Mouse (Mus musculus): Measurements from ENCODE around the gene Ajm1. TPM values are rescaled to one million over a fixed set of nuclear protein-coding genes. Genes with fewer than 3 reads are reported as not detected.
"Not testable (repeated sequence)": the region's sequence is repeated elsewhere in the genome, so short reads cannot be mapped to it uniquely, and the experiment has no call there.

Gene Ajm1
- total RNA-seq, 1 experiment from 2014 or later: 0.40 TPM

DNA sequence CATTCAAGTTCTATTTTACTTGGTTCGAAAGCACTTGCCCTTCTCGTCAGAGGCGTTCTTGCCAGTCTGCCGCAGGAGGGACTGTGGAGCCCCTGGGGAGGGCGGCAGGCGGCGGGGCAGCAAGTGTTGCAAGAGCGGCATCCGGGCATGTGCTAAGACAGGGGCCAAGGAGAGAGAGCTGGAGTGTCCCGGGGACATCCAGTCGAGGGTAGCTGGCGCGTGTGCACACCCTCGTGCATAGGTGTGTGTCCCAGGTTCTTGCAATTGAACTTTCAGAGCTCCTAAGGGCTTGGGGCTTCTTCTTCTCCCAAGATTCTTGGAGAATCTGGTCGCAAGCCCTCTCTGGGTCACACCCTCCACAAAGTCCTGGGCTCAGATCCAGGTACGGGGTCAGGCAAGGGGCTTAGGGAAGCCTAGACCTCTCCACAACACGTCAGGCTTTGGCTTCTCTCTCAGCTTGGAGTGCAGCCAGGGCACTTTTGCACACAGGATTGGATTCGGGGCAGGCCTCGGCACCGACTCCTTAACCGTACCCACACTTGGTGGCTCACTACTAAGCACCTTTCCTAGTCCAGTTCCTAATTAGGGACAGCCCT, 6.0 kb downstream of the Ajm1 start:
- ATAC-seq (replicated peaks in 1 of 2; ENCODE audit: insufficient read depth in 1 of 2, low FRiP score in 2 of 2, low TSS enrichment in 1 of 2, low read depth in 1 of 2, poor library complexity in 2 of 2, severe bottlenecking in 2 of 2): no peak

DNA sequence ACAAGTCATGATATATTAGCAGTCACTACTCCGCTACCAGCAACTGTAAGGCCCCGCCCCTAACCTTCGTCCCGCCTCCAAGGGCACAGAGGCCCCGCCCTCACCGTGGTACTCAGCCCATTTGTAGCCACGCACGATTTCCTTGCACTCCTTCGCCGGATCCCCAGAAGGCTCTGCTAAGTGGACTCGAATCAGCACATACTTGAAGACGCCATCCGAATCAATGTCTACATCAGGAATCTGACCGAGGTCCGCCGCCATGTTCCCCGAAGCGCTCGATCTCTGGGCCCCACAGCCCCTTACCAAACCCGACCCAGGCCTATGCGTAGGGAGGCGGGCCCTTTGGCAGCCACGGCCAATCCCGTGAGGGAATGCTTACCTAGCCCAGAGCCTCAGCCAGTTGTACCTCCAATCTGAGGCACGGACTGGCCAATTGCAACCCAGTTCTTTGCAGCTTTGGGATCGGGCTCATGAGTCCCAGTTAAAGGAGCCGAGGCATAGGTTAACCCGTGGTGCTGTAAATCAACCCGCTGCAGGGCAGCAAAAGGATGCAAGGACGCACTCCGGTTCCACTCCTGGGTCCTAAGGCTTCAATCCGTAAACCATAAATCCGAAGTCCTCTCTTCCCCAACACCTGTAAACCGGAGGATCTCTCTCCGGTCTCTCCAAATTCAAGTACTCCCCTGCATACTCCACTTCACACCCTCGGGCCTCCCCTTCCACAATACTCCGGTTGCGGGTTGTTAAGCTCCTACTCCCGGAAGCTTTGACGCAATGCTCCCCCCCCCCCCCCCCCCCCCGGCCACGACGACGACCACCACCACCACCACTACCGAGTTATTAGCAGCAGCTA, 6.8 kb downstream of the Ajm1 start, which contains the start of the genes Mamdc4 and Phpt1:
TSS of gene Mamdc4 (minus strand) at position 267 of the 853 bp plus-strand sequence.
TSS of gene Phpt1 (minus strand) at position 646 of the 853 bp plus-strand sequence.
- peak; percentile 91 to 96 for ATAC-seq (replicated peaks in 1 of 2; ENCODE audit: insufficient read depth in 1 of 2, low FRiP score in 2 of 2, low TSS enrichment in 1 of 2, low read depth in 1 of 2, poor library complexity in 2 of 2, severe bottlenecking in 2 of 2)

DNA sequence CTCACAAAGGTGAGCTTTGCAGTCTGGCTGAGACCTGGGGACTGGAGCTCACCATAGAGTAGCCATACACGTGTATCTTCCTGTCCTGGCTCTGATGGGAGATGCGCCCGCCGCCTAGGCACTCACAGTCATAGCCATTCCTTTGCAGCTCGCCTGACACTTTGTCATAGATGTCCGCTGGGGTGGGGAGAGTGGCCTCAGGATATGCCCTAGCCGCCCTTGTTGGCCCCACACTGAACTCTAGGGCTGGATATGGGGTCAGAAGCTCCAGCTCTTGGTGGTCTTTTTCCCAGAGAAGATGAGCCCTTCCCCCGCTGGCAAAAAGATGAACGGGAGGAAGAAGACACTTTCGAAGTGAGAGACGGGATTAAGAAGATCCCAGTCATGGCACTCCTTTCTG, 7.4 kb downstream of the Ajm1 start:
- ATAC-seq (replicated peaks in 1 of 2; ENCODE audit: insufficient read depth in 1 of 2, low FRiP score in 2 of 2, low TSS enrichment in 1 of 2, low read depth in 1 of 2, poor library complexity in 2 of 2, severe bottlenecking in 2 of 2): no peak

DNA sequence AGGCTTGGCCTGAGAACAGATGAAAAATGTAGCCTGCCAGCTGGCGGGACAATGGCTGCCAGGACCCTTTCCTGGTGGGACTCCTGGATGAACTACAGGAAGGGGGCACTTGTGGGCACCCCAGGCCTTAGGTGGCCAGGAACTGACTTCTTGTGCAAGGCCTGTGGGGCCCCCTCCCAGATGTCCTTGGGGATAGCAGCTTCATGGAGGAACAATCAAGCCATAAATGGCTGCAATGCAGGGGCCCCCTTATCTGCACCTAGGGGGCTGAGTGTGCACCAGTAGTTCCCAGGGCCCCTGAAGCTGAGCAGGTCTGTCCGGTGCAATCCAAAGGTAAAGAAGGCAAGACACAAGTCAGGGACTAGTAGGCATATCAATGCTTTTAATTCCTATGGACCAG, 8.5 kb downstream of the Ajm1 start:
- ATAC-seq (replicated peaks in 1 of 2; ENCODE audit: insufficient read depth in 1 of 2, low FRiP score in 2 of 2, low TSS enrichment in 1 of 2, low read depth in 1 of 2, poor library complexity in 2 of 2, severe bottlenecking in 2 of 2): no peak

GRCm38 (mm10) chr2:25571221-25571620, 10.3 kb downstream of the Ajm1 start:
- no peak for ATAC-seq (replicated peaks in 1 of 2; ENCODE audit: insufficient read depth in 1 of 2, low FRiP score in 2 of 2, low TSS enrichment in 1 of 2, low read depth in 1 of 2, poor library complexity in 2 of 2, severe bottlenecking in 2 of 2)

GRCm38 (mm10) chr2:25569323-25569722, 12.2 kb downstream of the Ajm1 start:
- no peak for ATAC-seq (replicated peaks in 1 of 2; ENCODE audit: insufficient read depth in 1 of 2, low FRiP score in 2 of 2, low TSS enrichment in 1 of 2, low read depth in 1 of 2, poor library complexity in 2 of 2, severe bottlenecking in 2 of 2)

DNA sequence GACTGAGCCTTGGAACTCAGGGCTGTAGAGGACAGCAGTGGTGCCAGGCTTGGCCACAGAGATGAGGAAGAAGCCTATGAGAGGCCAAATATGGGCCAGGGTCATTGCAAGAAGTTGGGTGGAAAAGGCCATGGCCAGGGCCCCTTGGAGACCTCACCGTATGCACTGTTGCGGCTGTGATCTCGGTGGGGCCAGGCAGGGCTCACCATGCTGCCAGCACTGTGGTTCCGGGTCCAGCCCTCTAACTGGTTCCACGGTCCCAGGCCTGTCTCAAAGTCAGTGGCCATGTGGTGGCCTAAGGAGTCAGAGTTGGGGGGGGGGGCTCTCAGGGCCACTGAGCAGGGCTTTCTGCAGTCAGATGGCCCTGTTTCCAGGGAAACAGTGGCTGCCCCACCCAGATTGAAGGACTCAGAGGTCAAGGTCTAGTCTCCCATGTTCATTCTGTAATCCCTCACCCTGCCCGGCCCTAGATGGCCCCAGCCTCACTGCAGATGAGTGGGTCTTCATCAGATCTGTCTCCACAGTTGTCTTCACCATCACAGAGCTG, 13.0 kb downstream of the Ajm1 start:
- ATAC-seq (replicated peaks in 1 of 2; ENCODE audit: insufficient read depth in 1 of 2, low FRiP score in 2 of 2, low TSS enrichment in 1 of 2, low read depth in 1 of 2, poor library complexity in 2 of 2, severe bottlenecking in 2 of 2): no peak

- ATAC-seq (replicated peaks in 1 of 2; ENCODE audit: insufficient read depth in 1 of 2, low FRiP score in 2 of 2, low TSS enrichment in 1 of 2, low read depth in 1 of 2, poor library complexity in 2 of 2, severe bottlenecking in 2 of 2): no peak
These were observed 15.0 kb downstream of the Ajm1 start for GRCm38 (mm10) chr2:25566558-25566957.

DNA sequence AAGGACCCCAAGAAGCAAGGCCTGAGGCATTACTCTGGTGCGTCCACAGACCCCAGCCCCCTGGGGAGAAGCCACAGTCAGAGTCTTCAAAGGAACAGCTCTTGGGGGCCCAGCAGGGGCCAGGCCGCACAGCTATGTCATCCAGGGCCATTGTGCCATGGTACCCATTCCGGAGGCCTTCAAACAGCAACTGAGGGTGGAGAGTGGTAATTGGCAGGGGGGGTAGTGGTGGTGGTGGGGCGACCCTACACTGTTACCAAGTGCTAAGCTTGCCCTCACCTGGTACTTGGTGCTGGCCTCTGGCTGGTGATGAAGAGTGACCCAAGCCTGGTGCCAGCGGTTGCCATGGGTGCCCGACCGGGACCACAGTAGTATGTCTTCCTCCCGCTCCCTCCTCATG, 15.8 kb downstream of the Ajm1 start:
- ATAC-seq (replicated peaks in 1 of 2; ENCODE audit: insufficient read depth in 1 of 2, low FRiP score in 2 of 2, low TSS enrichment in 1 of 2, low read depth in 1 of 2, poor library complexity in 2 of 2, severe bottlenecking in 2 of 2): no peak

DNA sequence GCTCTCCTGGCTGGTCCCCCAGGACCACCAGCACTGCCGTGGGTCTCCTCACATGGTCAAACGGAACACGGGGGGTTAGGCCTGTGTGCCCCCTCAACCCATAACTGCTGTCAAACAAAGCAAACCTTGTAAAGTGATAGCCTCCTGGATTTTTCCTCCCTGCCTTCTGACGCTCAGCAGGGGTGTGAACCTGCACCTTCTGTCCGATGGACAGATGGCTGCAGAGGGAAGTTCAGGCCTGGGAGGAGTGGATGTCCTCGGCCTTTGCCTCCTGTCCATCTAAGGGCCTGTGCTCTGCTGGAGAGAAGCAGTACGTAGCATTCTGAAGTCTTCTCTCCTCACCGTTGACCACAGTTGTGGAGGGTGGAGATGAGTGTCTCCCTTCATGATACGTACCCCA, 19.6 kb downstream of the Ajm1 start:
- ATAC-seq (replicated peaks in 1 of 2; ENCODE audit: insufficient read depth in 1 of 2, low FRiP score in 2 of 2, low TSS enrichment in 1 of 2, low read depth in 1 of 2, poor library complexity in 2 of 2, severe bottlenecking in 2 of 2): no peak

DNA sequence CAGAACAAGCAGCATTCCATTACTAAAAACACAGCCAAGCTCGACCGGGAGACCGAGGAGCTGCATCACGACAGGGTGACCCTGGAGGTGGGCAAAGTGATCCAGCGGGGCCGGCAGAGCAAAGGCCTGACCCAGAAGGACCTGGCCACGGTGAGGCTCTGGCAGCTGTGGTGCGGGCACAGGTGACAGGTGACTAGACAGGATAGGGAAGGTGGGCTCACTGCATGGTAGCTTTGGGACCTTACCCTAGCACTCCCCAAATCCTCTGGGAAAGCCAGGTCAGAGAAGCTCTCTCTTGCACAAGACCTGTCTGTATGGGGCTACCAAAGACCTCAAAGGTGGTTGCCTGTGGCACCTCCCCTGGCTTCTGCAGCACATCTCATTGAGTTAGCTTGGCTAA, 21.0 kb downstream of the Ajm1 start:
- no peak for ATAC-seq (replicated peaks in 1 of 2; ENCODE audit: insufficient read depth in 1 of 2, low FRiP score in 2 of 2, low TSS enrichment in 1 of 2, low read depth in 1 of 2, poor library complexity in 2 of 2, severe bottlenecking in 2 of 2)

DNA sequence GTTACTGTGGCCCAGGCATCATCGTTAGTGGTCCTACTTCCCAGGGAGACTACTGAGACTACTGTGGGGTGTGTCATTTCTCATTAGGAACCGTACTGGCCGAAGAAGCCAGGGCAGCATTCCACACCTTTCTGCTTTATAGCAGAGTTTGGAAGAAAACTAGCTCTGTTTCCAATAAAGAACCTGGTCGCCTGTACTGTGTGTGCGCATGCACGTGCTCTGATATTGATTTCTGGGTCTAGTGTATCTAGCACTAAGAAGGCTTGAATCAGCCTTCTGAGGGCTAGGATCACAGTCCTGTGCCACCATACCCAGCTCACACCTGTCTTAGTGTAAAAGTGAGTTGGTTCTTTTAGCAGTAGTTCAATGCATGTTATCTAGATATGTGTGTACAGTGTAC, 22.8 kb downstream of the Ajm1 start:
- no peak for ATAC-seq (replicated peaks in 1 of 2; ENCODE audit: insufficient read depth in 1 of 2, low FRiP score in 2 of 2, low TSS enrichment in 1 of 2, low read depth in 1 of 2, poor library complexity in 2 of 2, severe bottlenecking in 2 of 2)

GRCm38 (mm10) chr2:25557964-25558360, 23.6 kb downstream of the Ajm1 start:
- no peak for ATAC-seq (replicated peaks in 1 of 2; ENCODE audit: insufficient read depth in 1 of 2, low FRiP score in 2 of 2, low TSS enrichment in 1 of 2, low read depth in 1 of 2, poor library complexity in 2 of 2, severe bottlenecking in 2 of 2)

- peak; percentile 96 to 98 for ATAC-seq (replicated peaks in 1 of 2; ENCODE audit: insufficient read depth in 1 of 2, low FRiP score in 2 of 2, low TSS enrichment in 1 of 2, low read depth in 1 of 2, poor library complexity in 2 of 2, severe bottlenecking in 2 of 2)
These were observed 24.2 kb downstream of the Ajm1 start, which contains the start of gene Edf1 for GRCm38 (mm10) chr2:25557221-25557963. Gene Edf1 (plus strand): TSS chr2:25557847.

GRCm38 (mm10) chr2:25556296-25556695, 25.3 kb downstream of the Ajm1 start:
- ATAC-seq (replicated peaks in 1 of 2; ENCODE audit: insufficient read depth in 1 of 2, low FRiP score in 2 of 2, low TSS enrichment in 1 of 2, low read depth in 1 of 2, poor library complexity in 2 of 2, severe bottlenecking in 2 of 2): no peak

- ATAC-seq (replicated peaks in 1 of 2; ENCODE audit: insufficient read depth in 1 of 2, low FRiP score in 2 of 2, low TSS enrichment in 1 of 2, low read depth in 1 of 2, poor library complexity in 2 of 2, severe bottlenecking in 2 of 2): not testable (repeated sequence)
These were observed 26.1 kb downstream of the Ajm1 start for GRCm38 (mm10) chr2:25555479-25555878.

DNA sequence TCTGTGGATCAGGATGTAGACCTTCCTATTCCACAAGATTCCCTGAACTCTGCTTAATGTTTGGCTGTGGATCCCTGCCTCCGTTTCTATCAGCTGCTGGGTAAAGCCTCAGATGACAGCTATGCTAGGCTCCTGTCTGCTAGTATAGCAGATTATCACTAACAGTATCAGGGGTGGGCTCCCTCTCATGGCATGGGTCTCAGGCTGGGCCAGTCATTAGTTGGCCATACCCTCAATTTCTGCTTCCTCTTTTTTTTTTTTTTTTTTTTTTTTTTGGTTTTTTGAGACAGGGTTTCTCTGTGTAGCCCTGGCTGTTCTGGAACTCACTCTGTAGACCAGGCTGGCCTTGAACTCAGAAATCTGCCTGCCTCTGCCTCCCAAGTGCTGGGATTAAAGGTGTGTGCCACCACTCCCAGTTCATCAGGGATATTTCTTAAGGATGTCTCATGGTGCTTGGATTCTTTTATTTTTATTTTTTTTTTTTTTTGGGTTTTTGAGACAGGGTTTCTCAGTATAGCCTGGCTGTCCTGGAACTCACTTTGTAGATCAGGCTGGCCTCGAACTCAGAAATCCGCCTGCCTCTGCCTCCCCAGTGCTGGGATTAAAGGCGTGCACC, 28.3 kb downstream of the Ajm1 start:
- ATAC-seq (replicated peaks in 1 of 2; ENCODE audit: insufficient read depth in 1 of 2, low FRiP score in 2 of 2, low TSS enrichment in 1 of 2, low read depth in 1 of 2, poor library complexity in 2 of 2, severe bottlenecking in 2 of 2): not testable (repeated sequence)
